In the genomic region with DNA sequence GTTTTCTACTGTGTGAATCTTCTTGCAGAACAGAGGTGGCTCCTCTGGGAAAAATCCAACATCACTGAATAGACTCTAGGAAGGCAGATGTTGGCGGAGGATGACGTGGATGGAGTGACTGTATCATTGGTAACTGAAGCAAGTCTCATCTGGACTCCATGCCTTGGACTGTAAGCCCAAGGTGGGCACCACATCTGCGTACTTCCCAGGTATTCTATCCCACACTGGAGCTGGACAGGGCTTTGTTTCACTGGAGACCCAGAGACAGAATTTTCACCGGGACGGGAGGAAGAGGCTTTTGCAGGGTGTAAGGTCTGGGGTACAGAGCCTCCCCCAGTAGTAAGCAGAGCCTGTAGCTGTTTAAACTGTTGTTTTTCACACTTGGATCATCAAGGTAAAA, we compare ENCODE assay signal across 32 mouse cellular contexts. TPM values are rescaled to one million over a fixed set of nuclear protein-coding genes. Genes with fewer than 3 reads are reported as not detected.
"Had no signal": no experiment of that assay in that cellular context is flagged by ENCODE, and none has a peak within 500 bp of the region (broad histone marks: within the 10 kb centered on the region; RNA-seq: fewer than 3 reads in every experiment).

No protein-coding gene starts in this region.

- H3K36me3 ChIP-seq: limb, embryonic 10.5 days; limb, embryonic 12.5 days; limb, embryonic 13.5 days; limb, embryonic 15.5 days; liver, embryonic 12.5 days; liver, embryonic 13.5 days; liver, embryonic 15.5 days; lung, embryonic 15.5 days; midbrain, embryonic 10.5 days; midbrain, embryonic 12.5 days; midbrain, embryonic 13.5 days; neural tube, embryonic 12.5 days had no signal

- H3K9ac ChIP-seq: limb, embryonic 12.5 days; limb, embryonic 13.5 days; limb, embryonic 15.5 days; liver, embryonic 12.5 days; liver, embryonic 13.5 days; liver, embryonic 14.5 days; liver, embryonic 15.5 days; liver, postnatal 0 days; lung, embryonic 14.5 days; lung, embryonic 15.5 days; midbrain, embryonic 12.5 days; midbrain, embryonic 13.5 days; neural tube, embryonic 12.5 days had no signal

- H3K4me2 ChIP-seq: limb, embryonic 12.5 days; limb, embryonic 13.5 days; limb, embryonic 15.5 days; liver, embryonic 11.5 days; liver, embryonic 12.5 days; liver, embryonic 13.5 days; liver, embryonic 15.5 days; lung, embryonic 14.5 days; lung, embryonic 15.5 days; midbrain, embryonic 12.5 days; midbrain, embryonic 13.5 days; neural tube, embryonic 12.5 days had no signal

- H3K9me3 ChIP-seq: limb, embryonic 10.5 days; limb, embryonic 12.5 days; limb, embryonic 13.5 days; limb, embryonic 15.5 days; liver, embryonic 12.5 days; liver, embryonic 13.5 days; liver, embryonic 15.5 days; lung, embryonic 15.5 days; midbrain, embryonic 10.5 days; midbrain, embryonic 12.5 days; midbrain, embryonic 13.5 days; neural tube, embryonic 12.5 days had no signal

- H3K27ac ChIP-seq: limb, embryonic 10.5 days; limb, embryonic 12.5 days; limb, embryonic 13.5 days; limb, embryonic 15.5 days; liver, embryonic 12.5 days; liver, embryonic 13.5 days; liver, embryonic 14.5 days; liver, embryonic 15.5 days; lung, embryonic 15.5 days; macrophage; midbrain, embryonic 10.5 days; midbrain, embryonic 12.5 days; midbrain, embryonic 13.5 days; neural tube, embryonic 12.5 days had no signal

- DNase-seq: left cerebral cortex, postnatal 4 days; liver; liver, embryonic 13.5 days; liver, postnatal 0 days; lung, adult 18-20 months; lung, adult 2 months; lung, embryonic 14.5 days; lung, postnatal 10 days; lung, postnatal 14 days; lung, postnatal 36 days; lung, postnatal 4 days; midbrain, embryonic 14.5 days had no signal

- H3K27me3 ChIP-seq: limb, embryonic 12.5 days; limb, embryonic 13.5 days; limb, embryonic 15.5 days; liver, embryonic 12.5 days; liver, embryonic 13.5 days; liver, embryonic 15.5 days; lung, embryonic 15.5 days; midbrain, embryonic 12.5 days; midbrain, embryonic 13.5 days; neural tube, embryonic 12.5 days had no signal

- H3K4me1 ChIP-seq: liver, embryonic 12.5 days; liver, embryonic 13.5 days; liver, embryonic 15.5 days; megakaryocyte, embryonic 14.5 days; midbrain, embryonic 12.5 days; midbrain, embryonic 13.5 days; neural tube, embryonic 12.5 days had no signal

- ATAC-seq: liver, embryonic 12.5 days; liver, postnatal 0 days; lung, postnatal 0 days; midbrain, embryonic 13.5 days; midbrain, embryonic 16.5 days had no signal

- H3K4me3 ChIP-seq: limb, embryonic 10.5 days; limb, embryonic 12.5 days; limb, embryonic 13.5 days; limb, embryonic 15.5 days; liver, embryonic 12.5 days; liver, embryonic 13.5 days; liver, embryonic 15.5 days; lung, embryonic 15.5 days; megakaryocyte, embryonic 14.5 days; midbrain, embryonic 10.5 days; midbrain, embryonic 12.5 days; midbrain, embryonic 13.5 days; myocyte; neural tube, embryonic 12.5 days had no signal

RNA-seq across cellular contexts. Expression of a gene that starts 52.1 kb away (rescaled TPM):
- total RNA-seq: liver, adult 2 months; monocyte, adult 5-6 weeks had no signal
- polyA plus RNA-seq: lung, adult 2 months had no signal
